Mouse (Mus musculus) embryonic facial prominence, embryonic 13.5 days (tissue): ENCODE data around the gene Rab44. TPM values are rescaled to one million over a fixed set of nuclear protein-coding genes. Genes with fewer than 3 reads are reported as not detected.

Experiments used
- ATAC-seq: fragments of 200-750 bp; cut with Nextera tagmentation; 2 replicates; pipeline ENCODE4 v1.8.0; 2017; ENCODE audit warnings: low read depth; ENCODE audit not compliant: insufficient number of reproducible peaks, insufficient read depth, low FRiP score, low TSS enrichment
- H3K27ac ChIP-seq: fragments of 300-500 bp; sonication (generic); 2 replicates; pipeline ENCODE4 v1.5.1; 2015; ENCODE audit warnings: moderate library complexity, mild to moderate bottlenecking, inconsistent platforms
- H3K27me3 ChIP-seq: fragments of 300-500 bp; sonication (generic); 2 replicates; pipeline ENCODE4 v1.6.1; 2015; ENCODE audit warnings: mild to moderate bottlenecking, inconsistent platforms
- H3K36me3 ChIP-seq: fragments of 300-500 bp; sonication (generic); 2 replicates; pipeline ENCODE4 v1.6.1; 2015; ENCODE audit warnings: mild to moderate bottlenecking, inconsistent platforms
- H3K4me1 ChIP-seq: fragments of 300-500 bp; sonication (generic); 2 replicates; pipeline ENCODE4 v1.6.1; 2015; ENCODE audit warnings: inconsistent platforms
- H3K4me2 ChIP-seq: fragments of 300-500 bp; sonication (generic); 2 replicates; pipeline ENCODE4 v1.6.1; 2015; ENCODE audit warnings: moderate library complexity, mild to moderate bottlenecking, inconsistent platforms
- H3K4me3 ChIP-seq: fragments of 300-500 bp; sonication (generic); 2 replicates; pipeline ENCODE4 v1.5.1; 2015; ENCODE audit warnings: mild to moderate bottlenecking, inconsistent platforms
- H3K9ac ChIP-seq: fragments of 300-500 bp; sonication (generic); 2 replicates; pipeline ENCODE4 v1.6.1; 2015; ENCODE audit warnings: mild to moderate bottlenecking, inconsistent platforms
- H3K9me3 ChIP-seq: fragments of 300-500 bp; sonication (generic); 2 replicates; pipeline ENCODE4 v1.6.1; 2016; ENCODE audit warnings: inconsistent platforms
- WGBS: fragments of 180-500 bp; shearing (Covaris S2); methylation state at CpG from one replicate; pipeline ENCODE4 v1.1.7; 2015; ENCODE audit warnings: mixed read lengths; 5-methylcytosine and 5-hydroxymethylcytosine counted together
- polyA plus RNA-seq: library from polyadenylated mRNA; unstranded; fragments of >200 nt; fragmentation: Nextera tagmentation; extraction: Ambion mirVana; gene quantifications from 2 replicates; pipeline ENCODE4 v1.2.1, GENCODE M21; 2015

Rab44 gene
- polyA plus RNA-seq, 1 experiment from 2014 or later, result 0.55 TPM

- no peak overlapping the region for H3K27ac ChIP-seq
- H3K9me3 ChIP-seq, result 0 out of 2 replicates have a peak, but pooled peaks cover 5% of the 10 kb centered on the region
- H3K4me2 ChIP-seq, result no peak overlapping the region
- no peak overlapping the region for H3K9ac ChIP-seq
- WGBS, result 89% methylated on average over 15 of the region's 15 CpGs
- ATAC-seq, result no peak
- H3K4me3 ChIP-seq, result no peak overlapping the region
- H3K4me1 ChIP-seq, result peaks cover 23% of the 10 kb centered on the region
- no peaks in the 10 kb centered on the region for H3K27me3 ChIP-seq
- peaks cover 4% of the 10 kb centered on the region; the same call in 1 of the 2 replicates for H3K36me3 ChIP-seq
These were observed 45.0 kb downstream of the Rab44 start for GRCm38 (mm10) chr17:29158899-29159298.

GRCm38 (mm10) chr17:29159320-29159719 lies 45.4 kb downstream of the Rab44 start:
- Histone ChIP-seq H3K4me3 (no peak overlapping the region), H3K27ac (no peak overlapping the region), H3K4me2 (no peak overlapping the region), H3K9me3 (0 out of 2 replicates have a peak, but pooled peaks cover 5% of the 10 kb centered on the region), H3K4me1 (peaks cover 26% of the 10 kb centered on the region), H3K9ac (no peak overlapping the region), H3K36me3 (peaks cover 4% of the 10 kb centered on the region; the same call in 1 of the 2 replicates), H3K27me3 (no peaks in the 10 kb centered on the region)
- ATAC-seq, result no peak
- 83% methylated on average over 5 of the region's 5 CpGs for WGBS

DNA sequence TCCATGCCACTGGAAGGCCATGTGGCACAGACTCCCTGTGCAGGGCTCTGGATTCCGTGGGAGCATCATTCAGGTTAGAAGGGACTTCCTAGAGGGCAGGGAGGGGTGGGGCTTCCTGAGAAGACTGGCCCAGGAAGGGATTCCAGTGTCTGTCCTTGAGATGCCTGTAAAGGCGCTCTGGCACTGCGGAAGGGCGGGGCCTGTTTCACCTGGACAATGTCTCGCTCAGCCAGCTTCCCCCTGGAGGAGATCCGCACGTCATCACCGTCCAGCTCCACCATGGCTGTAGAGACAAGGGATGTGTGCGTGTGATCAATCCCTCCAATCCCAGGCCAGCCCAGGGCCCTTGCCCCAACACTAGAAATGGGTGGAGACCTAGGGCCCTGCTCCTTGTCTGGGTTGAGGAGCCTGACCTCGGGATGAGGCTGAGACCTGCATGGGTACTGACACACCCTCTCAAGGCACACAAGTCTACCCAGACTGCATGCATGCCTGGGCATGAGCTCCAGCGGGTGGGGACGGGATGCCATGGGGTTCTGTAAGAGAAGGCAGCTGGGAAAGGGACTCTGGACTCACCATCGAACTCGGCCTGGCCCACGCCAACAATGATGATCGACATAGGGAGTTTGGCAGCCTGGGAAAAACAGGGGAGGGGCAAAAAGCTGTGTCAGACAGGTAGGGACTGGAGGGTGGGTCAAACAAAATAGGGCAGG lies 46.0 kb downstream of the Rab44 start:
- WGBS, result 76% methylated on average over 16 of the region's 16 CpGs
- H3K27me3 ChIP-seq, result no peaks in the 10 kb centered on the region
- no peak overlapping the region for H3K9ac ChIP-seq
- H3K4me3 ChIP-seq, result no peak overlapping the region
- 0 out of 2 replicates have a peak, but pooled peaks cover 5% of the 10 kb centered on the region for H3K9me3 ChIP-seq
- H3K4me2 ChIP-seq, result no peak overlapping the region
- H3K27ac ChIP-seq, result no peak overlapping the region
- peaks cover 4% of the 10 kb centered on the region; the same call in 1 of the 2 replicates for H3K36me3 ChIP-seq
- H3K4me1 ChIP-seq, result peaks cover 29% of the 10 kb centered on the region
- no peak for ATAC-seq

GRCm38 (mm10) chr17:29162334-29162733 lies 48.4 kb downstream of the Rab44 start:
- no peak for ATAC-seq
- 91% methylated on average over 13 of the region's 13 CpGs for WGBS
- H3K4me2 ChIP-seq, result no peak overlapping the region
- no peak overlapping the region for H3K4me3 ChIP-seq
- H3K27me3 ChIP-seq, result peaks cover 5% of the 10 kb centered on the region; the same call in 1 of the 2 replicates
- H3K9me3 ChIP-seq, result 0 out of 2 replicates have a peak, but pooled peaks cover 5% of the 10 kb centered on the region
- no peak overlapping the region for H3K9ac ChIP-seq
- peaks cover 29% of the 10 kb centered on the region for H3K4me1 ChIP-seq
- H3K27ac ChIP-seq, result no peak overlapping the region
- peaks cover 4% of the 10 kb centered on the region; the same call in 1 of the 2 replicates for H3K36me3 ChIP-seq

- Histone ChIP-seq H3K27ac (no peak overlapping the region), H3K4me1 (peaks cover 33% of the 10 kb centered on the region), H3K4me3 (no peak overlapping the region), H3K9ac (0 out of 2 replicates have a peak overlapping the region, but pooled peaks have one; percentile 32), H3K9me3 (0 out of 2 replicates have a peak, but pooled peaks cover 5% of the 10 kb centered on the region), H3K27me3 (peaks cover 5% of the 10 kb centered on the region; the same call in 1 of the 2 replicates), H3K36me3 (peaks cover 4% of the 10 kb centered on the region; the same call in 1 of the 2 replicates), H3K4me2 (peak overlapping the region; percentile 20; the same call in 1 of the 2 replicates)
- 9% methylated on average over 17 of the region's 17 CpGs for WGBS
- no peak for ATAC-seq
These were observed 50.6 kb downstream of the Rab44 start for GRCm38 (mm10) chr17:29164469-29165111.

DNA sequence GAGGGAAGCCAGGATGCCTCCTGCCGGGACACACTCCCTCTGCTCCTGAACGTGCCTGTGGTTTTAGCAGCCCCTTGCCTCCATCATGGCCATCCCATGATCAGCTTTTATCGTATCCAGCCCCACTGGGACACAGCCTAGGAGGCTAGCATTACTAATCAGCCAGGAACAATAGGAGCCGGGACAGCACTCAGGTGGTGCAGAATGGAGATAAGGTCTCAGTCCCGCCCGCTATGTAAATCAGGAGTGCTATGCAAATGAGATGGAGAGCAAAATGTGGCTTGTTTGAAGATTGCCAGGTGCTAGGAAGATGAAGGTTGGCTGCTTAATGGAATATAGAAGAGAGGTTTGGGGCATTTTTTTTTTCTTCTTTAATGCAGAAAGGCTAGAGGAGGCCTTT lies 51.5 kb downstream of the Rab44 start:
- Histone ChIP-seq H3K4me3 (no peak overlapping the region), H3K4me1 (peaks cover 33% of the 10 kb centered on the region), H3K27ac (no peak overlapping the region), H3K4me2 (no peak overlapping the region), H3K36me3 (peaks cover 4% of the 10 kb centered on the region; the same call in 1 of the 2 replicates), H3K9me3 (0 out of 2 replicates have a peak, but pooled peaks cover 5% of the 10 kb centered on the region), H3K9ac (no peak overlapping the region), H3K27me3 (peaks cover 5% of the 10 kb centered on the region; the same call in 1 of the 2 replicates)
- WGBS, result 26% methylated on average over 6 of the region's 6 CpGs
- ATAC-seq, result no peak

DNA sequence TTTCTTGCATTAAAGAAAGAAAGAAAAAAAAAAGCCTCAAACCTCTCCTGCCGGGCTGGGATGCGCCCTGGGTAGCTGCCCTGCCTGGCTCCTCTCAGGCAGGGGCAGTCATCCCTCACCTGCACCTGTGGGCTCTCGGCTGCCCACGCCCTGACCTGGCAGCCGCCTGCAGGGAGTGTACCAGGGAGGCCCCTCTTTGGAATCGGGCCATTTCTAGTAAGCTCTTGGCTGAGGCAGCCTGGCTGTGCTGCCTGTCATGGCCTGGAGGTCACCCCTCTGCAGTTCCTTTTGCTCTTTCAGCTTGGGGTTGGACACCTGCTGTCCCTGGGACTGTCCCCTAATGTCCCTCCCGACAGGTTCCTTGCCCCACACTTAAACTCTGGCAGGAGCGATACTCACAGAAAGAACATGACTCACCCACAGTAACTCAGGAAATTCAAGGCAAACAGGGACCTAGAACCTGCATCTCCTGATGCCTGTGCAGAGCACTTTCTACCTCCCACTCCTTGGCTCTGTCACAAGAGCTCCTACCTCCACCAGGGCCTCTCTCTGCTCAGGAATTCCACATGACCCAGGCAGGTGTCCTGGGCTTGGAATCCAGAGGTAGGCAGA lies 52.1 kb downstream of the Rab44 start:
- Histone ChIP-seq H3K9ac (0 out of 2 replicates have a peak overlapping the region, but pooled peaks have one; percentile 6), H3K4me2 (no peak overlapping the region), H3K4me3 (no peak overlapping the region), H3K36me3 (peaks cover 3% of the 10 kb centered on the region; the same call in 1 of the 2 replicates), H3K27ac (no peak overlapping the region), H3K4me1 (peaks cover 33% of the 10 kb centered on the region), H3K27me3 (peaks cover 5% of the 10 kb centered on the region; the same call in 1 of the 2 replicates), H3K9me3 (0 out of 2 replicates have a peak, but pooled peaks cover 5% of the 10 kb centered on the region)
- no peak for ATAC-seq
- WGBS, result 49% methylated on average over 8 of the region's 8 CpGs

GRCm38 (mm10) chr17:29167371-29167770 lies 53.4 kb downstream of the Rab44 start:
- no peak for ATAC-seq
- Histone ChIP-seq H3K27me3 (peaks cover 5% of the 10 kb centered on the region; the same call in 1 of the 2 replicates), H3K4me1 (peaks cover 36% of the 10 kb centered on the region), H3K4me2 (no peak overlapping the region), H3K9me3 (no peaks in the 10 kb centered on the region), H3K36me3 (no peaks in the 10 kb centered on the region), H3K27ac (no peak overlapping the region), H3K4me3 (no peak overlapping the region), H3K9ac (no peak overlapping the region)
- 69% methylated on average over 6 of the region's 6 CpGs for WGBS

DNA sequence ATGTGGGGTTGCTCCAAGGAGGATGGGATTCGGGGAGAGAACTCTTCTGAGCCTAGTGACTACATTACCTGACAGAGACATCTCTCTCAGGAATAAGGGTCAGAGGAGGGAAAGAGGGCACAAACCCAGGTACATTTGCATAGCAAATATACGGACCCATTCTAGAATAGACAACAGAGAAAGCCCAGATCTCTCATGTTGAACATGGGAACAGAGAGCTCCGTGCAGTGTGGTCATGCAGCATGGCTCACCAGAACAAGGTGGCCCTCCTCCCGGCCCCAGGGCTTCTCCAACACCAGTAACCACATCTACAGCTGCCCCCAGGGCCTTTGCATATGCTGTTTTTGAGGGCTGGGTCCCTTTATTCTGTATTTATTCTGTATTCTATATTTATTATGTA lies 54.5 kb downstream of the Rab44 start:
- Histone ChIP-seq H3K36me3 (no peaks in the 10 kb centered on the region), H3K4me3 (no peak overlapping the region), H3K9me3 (no peaks in the 10 kb centered on the region), H3K4me1 (peaks cover 36% of the 10 kb centered on the region), H3K4me2 (no peak overlapping the region), H3K27ac (no peak overlapping the region), H3K9ac (no peak overlapping the region), H3K27me3 (peaks cover 5% of the 10 kb centered on the region; the same call in 1 of the 2 replicates)
- 87% methylated on average over 4 of the region's 4 CpGs for WGBS
- no peak for ATAC-seq

DNA sequence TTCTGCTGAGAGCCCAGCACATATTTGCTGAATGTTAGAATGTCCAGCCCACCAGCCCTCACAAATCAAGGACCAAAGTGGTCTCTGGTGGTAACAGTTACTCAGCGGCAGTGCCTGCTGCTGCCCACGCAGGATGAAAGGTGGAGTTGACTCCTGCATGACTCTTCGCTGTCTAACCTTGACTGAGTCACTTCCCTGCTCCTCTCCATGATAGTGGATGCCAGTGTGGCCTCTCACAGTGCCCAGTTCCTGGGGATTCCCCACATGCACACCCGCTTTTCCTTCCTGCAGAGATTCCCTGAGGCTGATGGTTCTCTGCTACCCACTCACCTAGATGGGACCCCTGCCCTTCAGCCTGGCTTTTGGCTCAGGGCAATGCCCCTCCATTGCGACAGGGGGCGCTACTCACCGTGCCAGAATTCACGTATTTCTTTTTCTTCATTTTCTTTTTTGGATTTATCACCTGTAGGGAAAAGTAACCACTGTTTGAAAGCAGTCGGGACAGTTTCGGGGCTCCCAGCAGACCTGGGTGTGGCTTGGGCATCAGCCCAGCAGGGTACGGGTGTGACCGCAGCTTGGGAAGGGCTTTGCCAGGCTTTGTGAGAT lies 55.2 kb downstream of the Rab44 start:
- Histone ChIP-seq H3K27ac (no peak overlapping the region), H3K4me2 (no peak overlapping the region), H3K4me3 (no peak overlapping the region), H3K4me1 (peaks cover 35% of the 10 kb centered on the region), H3K9me3 (no peaks in the 10 kb centered on the region), H3K27me3 (peaks cover 5% of the 10 kb centered on the region; the same call in 1 of the 2 replicates), H3K9ac (no peak overlapping the region), H3K36me3 (no peaks in the 10 kb centered on the region)
- no peak for ATAC-seq
- 78% methylated on average over 12 of the region's 12 CpGs for WGBS

GRCm38 (mm10) chr17:29170431-29171000 lies 56.6 kb downstream of the Rab44 start:
- H3K9me3 ChIP-seq, result no peaks in the 10 kb centered on the region
- H3K4me2 ChIP-seq, result no peak overlapping the region
- H3K27ac ChIP-seq, result no peak overlapping the region
- peaks cover 5% of the 10 kb centered on the region; the same call in 1 of the 2 replicates for H3K27me3 ChIP-seq
- no peaks in the 10 kb centered on the region for H3K36me3 ChIP-seq
- ATAC-seq, result no peak
- H3K4me3 ChIP-seq, result no peak overlapping the region
- no peak overlapping the region for H3K9ac ChIP-seq
- 77% methylated on average over 14 of the region's 14 CpGs for WGBS
- H3K4me1 ChIP-seq, result peaks cover 24% of the 10 kb centered on the region
